Mouse (Mus musculus) monocyte, adult 5-6 weeks (primary cell): ENCODE results near the gene Hmbs. TPM values are rescaled to one million over a fixed set of nuclear protein-coding genes. Genes with fewer than 3 reads are reported as not detected.
"Not testable (repeated sequence)": the region's sequence is repeated elsewhere in the genome, so short reads cannot be mapped to it uniquely, and the experiment has no call there.

ENCODE experiments used
- ATAC-seq: fragments of 153-309, 156-312 bp; replicated peaks from 2 replicates; pipeline ENCODE4 v1.8.0; 2017; ENCODE audit warnings: mild to moderate bottlenecking; ENCODE audit not compliant: low TSS enrichment, insufficient number of reproducible peaks, severe bottlenecking, poor library complexity, low FRiP score
- total RNA-seq: library from RNA; stranded (forward); fragments of 200-1000, 200-491, 200-594 nt; gene quantifications from 3 replicates; pipeline ENCODE4 v1.2.3, GENCODE M21; 2017

Gene Hmbs
- 8.2 to 19.1 TPM (median 15.1 TPM) in 3 replicates for total RNA-seq

DNA sequence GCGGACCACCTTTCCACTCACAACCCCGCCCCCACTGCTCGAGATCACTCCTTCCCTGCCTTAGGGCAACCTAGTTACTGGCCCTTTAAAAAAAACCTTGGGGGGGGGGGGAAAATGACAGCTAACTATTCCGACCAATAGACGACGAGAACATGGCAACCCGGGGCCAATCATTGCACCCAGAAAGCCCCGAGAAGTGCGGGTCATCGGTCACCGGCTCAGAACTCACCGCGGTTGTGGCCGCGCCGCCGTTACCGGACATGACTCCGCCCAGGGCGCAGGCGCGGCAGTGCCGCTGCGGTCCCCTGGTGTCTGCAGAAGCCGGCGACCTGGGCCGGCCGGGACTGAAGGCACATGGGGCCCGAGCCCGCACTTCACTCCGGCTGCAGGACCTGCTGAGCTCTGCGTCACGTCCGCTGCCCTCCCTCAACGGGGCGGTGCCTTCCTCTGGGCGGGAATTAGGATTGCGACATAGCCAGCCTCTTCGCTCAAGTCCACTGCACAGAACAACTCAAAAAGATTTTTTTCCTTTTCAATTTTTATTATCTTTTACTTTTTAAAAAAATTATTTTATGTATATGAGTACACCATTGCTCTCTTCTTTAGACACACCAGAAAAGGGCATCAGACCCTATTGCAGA, at the start of gene Hmbs:
TSS of gene Hmbs (minus strand) at position 448 of the 641 bp plus-strand sequence.
- ATAC-seq, result peak; percentile 92

- ATAC-seq, result peak; percentile 60
Observed at GRCm38 (mm10) chr9:44391466-44391865, 47.4 kb upstream of the Hmbs start.

GRCm38 (mm10) chr9:44389273-44389672, 45.2 kb upstream of the Hmbs start:
- peak; percentile 65; the same call in 1 of the 2 replicates for ATAC-seq

GRCm38 (mm10) chr9:44387221-44387620, 43.2 kb upstream of the Hmbs start:
- no peak for ATAC-seq

DNA sequence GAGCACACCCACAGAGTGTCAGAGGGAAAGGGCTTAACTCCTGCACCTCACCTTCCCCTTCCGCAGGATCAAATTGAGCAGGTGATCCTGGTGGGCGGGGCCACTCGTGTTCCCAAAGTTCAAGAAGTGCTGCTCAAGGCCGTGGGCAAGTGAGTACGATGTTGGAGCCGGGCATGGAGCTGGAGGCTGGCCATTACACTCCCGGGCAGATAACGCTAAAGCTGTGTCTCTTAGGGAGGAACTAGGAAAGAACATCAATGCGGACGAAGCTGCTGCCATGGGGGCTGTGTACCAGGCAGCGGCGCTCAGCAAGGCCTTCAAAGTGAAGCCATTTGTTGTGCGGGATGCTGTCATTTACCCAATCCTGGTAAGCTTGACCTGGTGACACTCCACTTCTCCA, 40.6 kb upstream of the Hmbs start:
- no peak for ATAC-seq

DNA sequence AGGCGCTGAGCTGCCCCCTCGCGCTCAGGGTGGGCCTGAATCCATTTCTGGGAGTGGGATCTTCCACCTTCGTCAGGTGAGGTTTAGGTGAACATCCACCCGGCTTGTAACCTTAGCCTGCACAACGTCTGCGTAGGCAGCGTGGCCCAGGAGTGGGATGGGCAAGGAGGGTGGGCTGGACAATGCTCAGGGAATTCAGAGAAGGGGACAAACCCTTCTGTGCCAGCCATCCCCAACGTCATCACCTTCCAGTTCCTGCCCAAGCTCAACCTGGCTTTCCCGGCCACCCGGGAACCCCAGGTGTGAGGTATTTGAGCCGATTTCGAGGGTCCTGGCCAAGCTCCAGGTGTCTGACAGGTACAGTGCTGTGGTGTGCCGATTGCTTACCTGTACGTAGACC, 35.8 kb upstream of the Hmbs start:
- ATAC-seq, result 0 out of 2 replicates have a peak, but pooled peaks have one; percentile 7

DNA sequence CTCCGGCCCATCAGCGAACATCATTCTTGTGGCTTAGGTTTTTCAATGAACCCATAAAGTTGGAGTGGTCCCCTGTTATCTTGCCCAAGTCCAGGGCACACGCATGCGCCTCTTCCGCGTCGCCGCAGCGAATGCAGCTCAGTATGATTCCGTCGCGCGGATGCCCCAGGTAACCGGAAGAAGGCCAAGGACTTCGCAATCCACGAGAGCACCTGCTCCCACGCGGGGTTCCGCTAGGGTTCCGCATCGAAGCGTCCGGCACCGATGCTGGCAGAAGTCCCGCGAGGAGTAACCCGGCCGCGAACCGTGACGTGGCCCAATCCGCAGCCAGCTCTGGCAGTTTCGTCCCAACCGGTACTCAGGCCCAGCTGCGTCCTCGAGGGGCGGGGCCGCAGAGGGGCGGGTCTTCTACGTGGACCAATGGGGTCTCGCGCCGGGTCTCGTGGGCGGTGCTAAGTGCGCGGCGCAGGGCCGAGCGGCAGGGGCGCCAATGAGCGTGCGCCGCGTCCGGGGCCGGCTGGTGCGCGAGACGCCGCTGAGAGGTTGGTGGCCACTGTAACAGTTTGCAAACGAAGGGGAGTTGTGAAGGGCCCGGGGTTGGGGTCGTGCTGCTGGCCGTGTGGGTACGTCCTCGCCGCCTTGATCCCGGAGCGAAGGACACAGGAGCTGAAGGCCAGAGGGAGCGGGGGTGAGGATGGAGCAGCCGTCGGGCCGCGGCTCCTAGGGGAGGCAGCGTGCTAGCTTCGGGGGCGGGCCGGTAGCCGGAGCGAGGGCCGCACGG, 35.2 kb upstream of the Hmbs start, which contains the start of gene Hyou1:
TSS of gene Hyou1 (plus strand) at position 437 of the 781 bp plus-strand sequence.
- ATAC-seq, result peak; percentile 97

DNA sequence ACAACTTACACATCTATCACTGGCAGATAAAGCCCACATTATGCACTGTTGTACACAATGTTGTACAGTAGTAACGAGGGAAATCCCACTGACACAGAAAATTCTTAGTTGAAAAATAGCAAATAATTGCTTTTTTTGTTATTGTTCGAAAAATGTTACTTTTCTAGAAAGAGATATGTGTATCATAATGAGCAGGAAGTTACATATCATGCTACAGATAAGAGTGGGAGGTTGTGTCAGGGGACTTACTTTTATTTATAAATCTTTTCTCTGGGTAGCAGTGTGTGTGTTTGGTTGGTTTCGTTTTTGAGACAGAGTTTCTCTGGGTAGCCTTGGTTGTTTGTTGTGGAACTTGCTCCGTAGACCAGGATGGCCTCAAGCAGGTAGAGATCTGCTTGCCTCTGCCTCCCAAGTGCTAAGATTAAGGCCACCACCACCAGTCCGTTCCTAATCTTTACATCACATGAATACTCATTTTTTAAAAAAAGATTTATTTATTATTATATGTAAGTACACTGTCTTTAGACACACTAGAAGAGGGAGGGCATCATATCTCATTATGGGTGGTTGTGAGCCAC, 34.2 kb upstream of the Hmbs start:
- no peak for ATAC-seq

DNA sequence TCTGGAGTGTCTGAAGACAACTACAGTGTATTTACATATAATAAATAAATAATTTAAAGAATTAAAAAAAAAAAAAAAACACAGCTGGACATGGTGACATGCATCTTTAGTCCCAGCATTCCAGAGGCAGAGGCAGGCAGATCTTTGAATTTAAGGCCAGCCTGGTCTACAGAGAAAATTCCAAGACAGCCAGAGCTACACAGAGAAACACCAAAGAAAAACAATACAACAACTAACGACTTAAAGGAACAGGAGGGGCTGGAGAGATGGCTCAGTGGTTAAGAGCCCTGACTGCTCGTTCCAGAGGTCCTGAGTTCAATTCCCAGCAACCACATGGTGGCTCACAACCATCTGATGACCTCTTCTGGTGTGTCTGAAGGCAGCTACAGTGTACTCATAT, 33.3 kb upstream of the Hmbs start:
- ATAC-seq, result not testable (repeated sequence)

- no peak for ATAC-seq
Observed at GRCm38 (mm10) chr9:44376141-44376540, 32.1 kb upstream of the Hmbs start.

DNA sequence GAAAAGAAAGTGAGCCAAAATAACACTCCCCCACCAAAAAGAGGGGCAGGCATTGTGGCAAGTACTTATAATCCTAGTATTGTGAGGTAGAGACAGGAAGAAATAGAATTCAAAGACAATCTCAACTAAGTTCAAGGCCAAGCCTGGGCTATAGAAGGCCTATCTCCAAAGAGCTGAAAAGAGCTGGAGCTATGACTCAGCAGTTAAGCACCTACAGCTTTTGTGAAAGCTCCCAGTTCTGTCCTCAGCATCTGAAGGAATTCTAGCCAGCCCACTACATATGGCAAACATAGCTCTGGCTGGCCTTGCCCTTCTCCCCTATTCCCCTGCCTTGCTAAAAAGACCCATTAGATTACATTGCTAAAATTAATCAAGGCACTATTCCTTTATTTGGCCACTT, 29.4 kb upstream of the Hmbs start:
- ATAC-seq, result no peak

DNA sequence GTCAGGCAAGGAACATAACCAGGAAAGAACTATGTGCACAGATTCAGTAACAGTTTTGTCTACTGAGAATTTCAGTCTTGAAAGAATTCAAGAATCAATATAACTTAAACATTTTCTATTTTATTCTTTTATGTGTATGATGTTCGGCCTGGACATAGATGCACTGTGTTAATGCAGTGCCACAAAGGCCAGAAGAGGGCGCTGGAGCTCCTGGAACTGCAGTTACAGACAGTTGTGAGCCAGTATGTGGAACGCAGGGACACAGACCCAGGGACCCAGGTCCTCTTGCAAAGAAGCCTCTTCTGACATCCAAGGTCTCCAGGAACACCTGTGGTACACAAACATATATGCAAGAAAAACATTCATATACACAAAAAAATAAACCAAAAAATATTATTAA, 20.5 kb upstream of the Hmbs start:
- ATAC-seq, result no peak

GRCm38 (mm10) chr9:44361931-44362330, 17.9 kb upstream of the Hmbs start:
- not testable (repeated sequence) for ATAC-seq

DNA sequence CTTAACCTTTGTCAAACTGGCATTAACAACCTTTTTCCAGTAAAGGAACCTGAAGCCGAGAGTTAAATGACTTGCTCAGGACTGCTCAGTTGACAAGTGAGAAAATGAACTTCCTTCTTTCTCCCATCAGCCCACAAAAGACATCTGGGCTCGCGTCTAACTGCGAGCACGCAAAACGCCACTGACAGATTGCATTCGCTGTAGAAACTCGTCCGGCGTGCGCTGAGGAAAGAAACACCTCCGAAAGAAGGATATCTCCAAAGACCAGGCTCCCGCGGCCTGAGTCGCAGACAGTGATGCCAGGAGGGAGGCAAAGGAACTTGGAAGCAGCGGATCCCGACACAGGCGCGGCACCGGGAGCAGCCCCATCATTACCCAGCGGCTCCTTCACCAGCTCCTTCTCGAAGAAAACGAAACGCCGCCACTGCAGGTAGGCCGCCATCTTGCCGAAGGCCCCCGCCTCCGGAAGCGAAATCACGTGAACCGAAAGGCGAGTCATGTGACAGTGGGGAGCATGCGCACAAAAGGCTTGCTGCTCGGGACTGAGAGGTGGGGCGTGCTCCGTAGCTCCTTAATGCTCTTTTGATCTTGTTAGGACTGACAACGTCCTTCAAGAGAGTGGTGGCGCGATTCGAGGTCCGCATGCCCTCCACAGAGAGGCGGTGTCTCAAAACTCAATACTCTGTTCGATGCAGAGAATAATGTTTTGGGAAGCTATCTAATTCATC, 17.3 kb upstream of the Hmbs start, which contains the start of gene Vps11:
TSS of gene Vps11 (minus strand) at position 481 of the 728 bp plus-strand sequence.
- ATAC-seq, result peak; percentile 97

DNA sequence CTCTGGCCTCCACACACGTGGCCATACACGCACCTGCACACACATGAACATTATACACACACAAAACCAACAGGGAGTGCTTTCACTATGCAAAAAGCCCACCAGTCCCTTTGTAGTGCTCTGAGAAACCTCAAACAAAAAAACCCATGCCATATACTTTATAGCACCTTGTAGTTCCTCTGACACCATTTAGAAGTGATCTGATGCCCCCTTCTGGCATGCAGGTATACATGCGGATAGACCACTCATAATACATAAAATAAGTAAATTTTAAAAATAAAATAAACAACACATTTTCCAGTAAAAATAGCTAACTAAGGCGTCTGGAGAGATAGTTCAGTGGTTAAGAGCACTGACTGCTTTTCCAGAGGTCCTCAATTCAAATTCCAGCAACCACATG, 13.2 kb upstream of the Hmbs start:
- ATAC-seq, result no peak

- no peak for ATAC-seq
Observed at GRCm38 (mm10) chr9:44353142-44353541, 9.1 kb upstream of the Hmbs start.

- no peak for ATAC-seq
Observed at GRCm38 (mm10) chr9:44352337-44352736, 8.3 kb upstream of the Hmbs start.

- ATAC-seq, result no peak
Observed at GRCm38 (mm10) chr9:44351396-44351795, 7.4 kb upstream of the Hmbs start.

- no peak for ATAC-seq
Observed at GRCm38 (mm10) chr9:44348546-44348945, 4.5 kb upstream of the Hmbs start.
